Mouse (Mus musculus) right cerebral cortex, postnatal 25 days (tissue): ENCODE results near the gene Mif4gd.

Experiments used
- DNase-seq: peaks from one replicate; pipeline ENCODE4 v3.0.0; 2022

Gene Mif4gd

DNA sequence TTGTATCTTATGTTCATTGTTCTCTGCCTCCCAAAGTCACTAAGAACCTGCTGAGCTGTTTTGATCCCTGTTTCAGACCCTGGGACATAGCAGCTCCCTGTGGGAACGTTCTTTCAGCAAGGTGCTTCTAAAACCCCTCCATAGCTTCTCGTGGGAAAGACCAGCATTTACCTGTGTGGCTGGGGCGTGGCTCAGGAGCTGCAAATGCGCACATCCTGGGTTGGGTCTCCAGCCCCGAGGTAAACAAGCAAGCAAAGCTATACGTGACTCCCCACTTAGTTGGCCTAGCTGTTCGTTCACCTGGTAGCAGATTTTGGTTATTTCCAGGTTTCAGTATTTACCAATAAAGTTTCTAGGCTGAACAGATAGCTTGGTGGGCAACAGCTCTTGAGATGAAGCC is 19.5 kb upstream of the Mif4gd start:
- no peak for DNase-seq

DNA sequence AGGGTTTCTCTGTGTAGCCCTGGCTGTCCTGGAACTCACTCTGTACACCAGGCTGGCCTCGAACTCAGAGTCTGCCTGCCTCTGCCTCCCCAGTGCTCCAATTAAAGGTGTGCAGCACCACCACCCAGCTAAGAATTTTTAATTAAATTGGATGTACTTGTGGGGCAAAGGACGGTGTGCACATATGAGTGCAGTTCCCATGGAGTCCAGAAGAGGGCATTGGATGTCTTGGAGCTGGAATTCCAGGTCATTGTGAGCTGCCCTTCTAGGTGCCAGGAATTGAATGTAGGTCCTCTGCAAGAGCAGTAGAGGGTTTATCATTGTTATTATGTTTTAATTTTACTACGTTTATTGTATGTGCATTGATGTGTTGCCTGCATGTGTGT is 18.7 kb upstream of the Mif4gd start:
- DNase-seq, result no peak

DNA sequence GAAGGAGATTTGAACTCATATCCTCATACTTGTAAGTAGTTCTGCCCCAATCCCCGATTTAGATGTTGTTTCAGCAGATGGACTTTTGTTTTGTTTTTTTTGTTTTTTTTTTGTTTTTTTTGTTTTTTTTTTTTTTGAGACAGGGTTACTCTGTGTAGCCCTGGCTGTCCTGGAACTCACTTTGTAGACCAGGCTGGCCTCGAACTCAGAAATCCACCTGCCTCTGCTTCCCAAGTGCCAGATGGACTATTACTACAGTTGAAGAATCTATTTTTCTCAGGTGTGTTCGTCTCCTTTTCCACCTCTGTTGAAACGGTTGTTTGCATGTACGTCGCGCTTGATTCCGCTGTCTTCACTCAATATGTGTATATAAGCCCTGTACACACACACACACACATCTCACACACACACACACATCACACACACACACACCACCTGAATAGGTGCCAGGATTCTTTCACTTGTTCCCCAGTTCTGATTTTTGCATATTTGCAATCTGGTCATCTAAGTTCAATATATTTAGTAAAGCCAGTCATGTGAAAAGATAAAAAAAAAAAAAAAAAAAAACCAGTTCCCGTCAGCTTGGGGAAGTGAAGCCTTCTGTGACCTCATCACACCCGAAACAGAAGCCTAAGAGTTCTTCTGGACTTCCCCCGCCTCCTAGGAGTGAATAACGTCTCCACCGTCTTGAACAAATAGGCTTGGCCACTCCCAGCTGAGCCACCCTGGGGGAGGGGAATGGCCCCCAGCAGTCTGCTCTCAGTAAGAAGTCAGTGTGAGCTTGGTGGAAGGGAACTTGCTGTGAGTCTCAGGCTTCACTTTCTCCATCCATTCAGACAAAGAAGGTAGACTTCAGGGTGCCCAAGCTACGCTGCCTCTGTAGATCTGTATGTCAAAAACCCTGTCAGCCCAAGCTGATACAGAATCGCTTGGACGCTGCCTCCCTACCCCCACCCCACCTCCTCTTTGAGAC is 18.0 kb upstream of the Mif4gd start:
- DNase-seq, result no peak

DNA sequence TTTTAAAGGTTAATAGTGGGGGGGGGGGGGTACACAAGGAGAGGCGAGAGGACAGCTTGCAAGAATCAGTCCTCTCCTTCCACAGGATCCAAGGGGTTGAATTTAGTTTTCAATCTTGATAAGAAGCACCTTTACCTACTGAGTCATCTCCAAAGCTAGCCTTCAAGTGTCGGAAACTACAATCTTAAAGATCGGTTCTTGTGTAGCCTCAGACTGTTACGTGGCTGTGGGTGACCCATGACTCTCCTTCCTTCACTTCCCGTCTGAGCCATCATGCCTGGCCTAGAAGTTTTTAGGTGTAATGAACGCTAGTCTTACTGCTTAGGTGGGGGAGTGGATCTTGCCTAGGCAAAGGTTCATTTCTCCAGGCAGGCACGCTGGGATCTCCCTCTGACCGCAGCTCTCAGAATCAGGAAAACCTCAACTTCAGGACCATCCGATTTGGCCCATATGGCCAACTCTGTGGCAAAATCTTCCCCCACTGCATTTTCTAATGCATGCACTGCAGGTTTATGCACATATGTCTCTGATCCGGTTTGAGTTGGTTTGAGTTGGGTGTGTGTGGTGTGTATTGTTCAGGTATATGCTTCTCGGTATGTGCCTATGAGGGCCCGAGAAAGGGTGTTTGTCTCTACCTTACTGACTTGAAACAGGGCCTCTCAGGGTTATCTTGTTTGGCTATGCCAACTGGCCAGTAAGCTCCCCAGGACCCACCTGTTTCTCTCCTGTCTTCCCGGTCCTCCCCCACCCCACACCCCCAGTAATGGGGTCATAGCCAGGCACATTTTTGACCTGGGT is 17.2 kb upstream of the Mif4gd start:
- no peak for DNase-seq

DNA sequence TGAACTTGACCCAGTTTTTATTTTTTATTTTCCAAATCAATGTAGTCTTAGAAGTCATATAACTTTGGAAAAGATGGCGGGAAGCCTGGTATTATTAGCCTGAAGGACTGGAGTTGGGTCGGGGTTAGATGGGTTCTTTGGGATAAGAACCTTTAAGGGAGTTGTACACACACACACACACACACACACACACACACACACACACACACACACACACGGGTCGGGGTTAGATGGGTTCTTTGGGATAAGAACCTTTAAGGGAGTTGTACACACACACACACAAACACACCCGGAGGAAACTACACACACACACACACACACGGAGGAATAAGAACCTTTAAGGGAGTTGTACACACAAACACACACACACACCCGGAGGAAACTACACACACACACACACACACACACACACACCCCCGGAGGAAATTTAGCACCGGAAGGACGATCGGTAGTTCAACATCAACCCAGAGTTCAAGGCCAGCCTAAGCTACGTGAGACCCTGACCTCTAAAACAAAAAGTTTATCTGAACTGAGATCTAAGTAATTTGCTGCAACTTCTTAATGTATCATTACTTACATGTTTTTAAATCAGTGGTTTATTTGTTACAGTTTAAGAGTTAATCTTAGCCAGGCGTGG is 15.8 kb upstream of the Mif4gd start:
- no peak for DNase-seq

DNA sequence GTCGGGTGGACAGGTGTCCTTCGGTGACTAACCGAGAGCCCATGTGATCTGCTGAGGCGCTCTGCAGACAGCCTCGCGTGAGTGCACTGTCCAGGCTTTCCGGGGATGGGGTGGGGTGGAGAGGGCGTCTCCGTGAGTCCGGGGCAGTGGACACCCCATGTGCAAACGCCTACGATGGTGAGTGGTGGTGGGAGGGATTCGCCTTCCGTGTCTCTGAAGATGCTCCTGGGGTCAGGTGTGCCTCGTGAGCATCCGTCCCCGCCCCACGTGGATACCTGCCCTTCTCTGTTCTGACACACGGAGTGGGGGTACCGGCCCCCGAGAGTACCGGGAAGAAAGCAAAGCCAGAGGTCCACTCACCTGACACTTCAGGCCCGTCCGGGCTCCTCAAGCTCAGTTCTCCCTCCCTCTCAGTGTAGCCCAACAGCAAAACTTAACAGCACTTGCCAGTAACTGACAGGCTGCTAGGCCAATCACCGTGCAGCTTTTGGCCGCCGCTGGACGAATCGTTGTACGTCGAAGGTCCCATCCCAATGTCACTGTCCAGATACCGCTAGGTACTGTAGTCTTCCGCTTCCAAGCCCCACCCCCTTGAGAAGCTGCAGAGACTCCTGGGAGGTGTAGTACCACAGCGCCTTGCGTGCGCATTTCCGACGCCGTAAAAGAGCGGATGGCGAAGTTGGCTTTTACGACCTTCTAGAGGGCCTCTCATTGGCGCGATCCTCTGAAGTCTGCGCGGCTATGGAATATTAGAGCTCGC is 15.1 kb upstream of the Mif4gd start, which contains the start of gene Slc25a19:
Slc25a19 (minus strand) TSS at position 591 of the 760 bp plus-strand sequence.
- peak; percentile 99 for DNase-seq

DNA sequence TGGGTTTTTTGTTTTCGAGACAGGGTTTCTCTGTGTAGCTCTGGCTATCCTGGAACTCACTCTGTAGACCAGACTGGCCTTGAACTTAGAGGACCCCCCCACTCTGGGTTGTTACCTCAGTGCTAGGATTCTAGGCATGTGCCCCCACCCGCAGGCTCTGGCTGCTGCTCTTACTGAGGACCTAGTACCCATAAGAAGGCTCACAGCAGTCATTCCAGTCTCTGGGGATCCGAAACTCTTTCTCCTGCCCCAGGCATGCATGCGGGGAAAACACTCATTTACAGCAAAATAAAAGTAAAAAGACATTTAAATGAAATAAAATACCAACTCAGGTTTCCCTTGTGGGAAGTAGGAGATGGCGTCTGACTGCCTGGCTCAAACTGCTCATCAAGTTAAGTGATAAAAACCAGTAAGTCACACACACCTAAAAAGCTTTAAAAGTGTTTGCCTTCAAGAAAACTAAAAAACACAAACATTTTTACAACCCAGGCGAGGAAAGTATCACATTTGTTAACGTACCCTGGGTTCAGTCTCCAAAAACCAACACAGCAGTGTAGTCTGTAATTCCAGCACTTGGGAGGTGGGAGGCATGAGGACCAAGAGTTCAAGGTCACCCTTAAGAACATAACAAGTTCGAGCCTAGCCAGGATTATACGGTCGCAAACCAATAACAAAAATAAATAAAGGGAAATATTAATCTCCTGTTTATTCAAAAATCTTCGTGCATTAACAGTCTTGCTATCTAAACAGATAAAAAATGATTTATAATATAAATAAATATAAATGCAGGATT is 14.3 kb upstream of the Mif4gd start:
- DNase-seq, result no peak

DNA sequence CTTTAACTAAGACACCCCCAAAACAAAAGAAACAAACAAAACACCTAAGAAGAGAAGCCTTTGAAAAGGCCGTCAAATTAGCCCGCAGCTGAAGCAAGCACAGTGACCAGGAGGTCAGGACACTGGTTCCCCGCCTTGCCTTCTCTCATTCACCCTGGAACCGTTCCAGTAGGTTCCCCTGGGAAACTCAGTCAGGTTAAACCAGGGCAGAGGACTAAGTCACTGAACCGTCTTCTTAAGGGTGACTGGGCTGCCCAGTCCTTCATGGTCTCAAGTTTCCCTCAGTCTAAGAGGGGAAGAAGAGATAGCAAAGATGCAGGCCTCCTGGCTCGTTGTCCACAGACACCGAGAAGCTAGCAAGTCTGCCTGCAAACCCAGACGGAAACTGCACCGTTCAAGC is 13.1 kb upstream of the Mif4gd start:
- DNase-seq, result no peak

DNA sequence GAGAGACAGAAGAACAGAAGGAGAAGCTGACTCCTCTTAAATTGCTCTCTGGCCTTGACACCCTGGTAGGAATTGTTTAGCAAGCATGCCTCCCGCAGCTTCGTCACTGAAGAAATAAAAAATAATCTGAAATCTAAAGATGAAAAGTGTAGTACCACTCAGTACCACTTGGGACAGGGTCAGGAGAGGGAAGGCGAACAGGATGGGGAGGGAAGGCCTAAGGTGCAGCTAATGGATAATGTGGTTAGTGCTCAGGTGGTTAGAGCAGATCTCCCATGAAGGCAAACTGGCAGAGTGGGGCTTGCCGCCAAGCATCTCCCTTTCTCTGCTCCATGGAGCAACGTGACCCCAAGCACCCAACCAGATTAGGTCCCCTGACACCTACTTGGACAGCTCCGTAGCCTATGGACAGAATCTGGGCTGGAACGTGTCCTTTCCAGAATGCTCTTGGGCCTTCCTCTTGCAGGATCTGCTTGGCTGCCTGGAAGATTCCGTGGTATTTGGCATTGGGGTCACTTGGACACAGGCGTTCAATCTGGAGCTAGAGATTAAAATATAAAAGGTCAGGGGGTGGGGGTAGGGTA is 10.8 kb upstream of the Mif4gd start:
- DNase-seq, result no peak

DNA sequence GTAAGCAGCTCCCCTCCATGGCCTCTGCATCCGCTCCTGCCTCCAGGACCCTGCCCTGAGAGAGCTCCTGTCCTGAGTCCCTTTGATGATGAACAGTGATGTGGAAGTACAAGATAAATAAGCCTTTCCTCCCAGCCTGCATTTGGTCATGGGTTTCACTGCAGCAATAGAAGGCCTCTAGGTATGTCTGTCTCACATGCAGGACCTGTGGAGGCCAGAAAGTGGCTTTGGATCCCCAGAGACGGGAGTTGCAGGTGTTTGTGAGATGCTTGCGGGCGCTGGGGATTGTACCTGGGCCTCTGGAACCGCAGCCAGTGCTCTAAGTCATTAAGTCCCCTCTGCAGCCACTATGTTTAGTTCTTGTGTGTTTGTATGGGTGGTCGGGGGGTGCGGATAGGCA is 7.2 kb upstream of the Mif4gd start:
- DNase-seq, result no peak

DNA sequence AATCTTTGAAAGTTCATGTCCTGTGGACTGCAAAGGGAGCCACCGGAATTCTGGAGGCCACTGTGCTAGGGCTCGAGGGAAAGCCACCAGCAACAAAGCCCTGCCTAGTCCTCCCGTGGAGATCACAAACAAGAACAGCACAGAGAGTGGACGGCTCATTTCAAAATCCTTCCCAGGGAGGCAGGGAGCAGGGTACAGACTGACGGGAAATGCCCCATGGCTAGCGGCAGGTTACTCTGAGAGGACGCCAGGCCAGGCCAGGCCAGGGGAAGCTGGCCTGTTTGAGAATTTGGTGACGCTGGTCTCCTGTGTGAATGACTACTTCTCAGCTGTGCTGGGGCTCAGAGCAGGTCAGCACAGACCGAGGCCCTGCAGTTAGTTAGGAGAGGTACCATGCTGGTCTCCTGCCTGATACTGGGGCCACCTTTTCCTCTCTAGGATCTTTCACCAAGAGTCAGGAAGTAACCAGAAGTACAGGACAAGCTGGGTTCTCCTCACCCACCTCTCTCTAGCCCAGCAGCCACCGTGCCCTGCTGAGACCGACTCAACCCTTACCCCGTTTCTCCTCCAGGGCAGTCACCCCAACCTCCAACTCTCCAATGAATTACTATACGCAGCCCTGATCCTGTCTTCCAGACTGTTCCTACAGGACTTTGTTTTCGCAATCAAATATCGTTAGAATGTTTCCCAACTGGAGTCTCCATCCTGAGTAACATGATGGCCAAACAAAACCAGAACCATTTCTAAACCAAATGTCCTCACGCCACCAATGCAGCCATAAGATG is 6.2 kb upstream of the Mif4gd start:
- no peak for DNase-seq

DNA sequence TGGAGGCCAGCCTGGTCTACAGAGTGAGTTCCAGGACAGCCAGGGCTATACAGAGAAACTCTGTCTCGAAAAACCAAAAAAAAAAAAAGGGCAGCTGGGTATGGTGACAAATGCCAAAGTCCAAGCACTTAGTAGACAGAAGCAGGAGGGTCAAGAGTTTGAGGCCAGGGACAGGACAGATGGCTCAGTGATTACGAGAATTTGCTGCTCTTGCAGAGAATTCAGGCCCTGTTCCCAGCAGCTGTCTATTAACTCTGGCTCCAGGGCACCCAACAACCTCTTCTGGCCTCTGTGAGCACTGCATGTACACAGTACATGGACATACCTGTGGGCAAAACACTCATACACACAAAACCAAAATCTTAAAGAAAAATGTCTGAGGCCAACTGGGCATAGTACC is 5.2 kb upstream of the Mif4gd start:
- DNase-seq, result no peak

DNA sequence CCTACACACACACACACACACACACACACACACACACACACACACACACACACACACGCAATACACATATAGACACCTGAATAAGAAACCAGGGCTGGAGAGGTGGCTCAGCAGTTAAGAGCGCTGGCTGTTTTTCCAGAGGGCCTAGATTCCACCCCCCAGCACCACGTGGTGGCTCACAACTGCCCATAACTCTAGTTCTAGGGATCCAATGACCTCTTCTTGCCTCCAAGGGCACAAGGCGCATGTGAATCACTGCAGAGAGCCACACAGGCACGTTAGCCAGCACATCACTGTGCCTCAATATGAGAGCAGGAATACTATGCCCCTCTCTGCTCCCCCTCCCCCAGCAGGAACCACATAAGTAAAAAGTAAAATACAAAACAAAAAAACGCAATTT is 4.1 kb upstream of the Mif4gd start:
- no peak for DNase-seq

DNA sequence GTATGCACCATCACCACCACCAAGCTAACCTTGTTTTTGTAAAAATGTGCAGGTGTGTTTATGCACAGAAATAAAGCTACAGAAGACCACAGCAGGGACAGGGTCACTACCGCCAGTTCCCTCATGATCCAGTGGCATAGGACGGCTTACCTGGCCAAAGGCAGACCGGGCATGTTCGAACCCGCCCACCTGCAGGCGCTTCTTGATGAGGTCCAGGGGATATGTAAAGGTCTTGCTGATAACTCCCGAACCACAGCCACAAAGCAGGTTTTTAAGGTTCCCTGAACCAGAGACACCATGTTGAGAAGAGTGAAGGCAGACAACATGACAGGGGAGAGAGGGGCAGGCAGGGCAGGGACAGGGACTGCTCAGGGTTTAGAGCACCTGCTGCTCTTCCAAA is 3.6 kb upstream of the Mif4gd start:
- DNase-seq, result no peak

DNA sequence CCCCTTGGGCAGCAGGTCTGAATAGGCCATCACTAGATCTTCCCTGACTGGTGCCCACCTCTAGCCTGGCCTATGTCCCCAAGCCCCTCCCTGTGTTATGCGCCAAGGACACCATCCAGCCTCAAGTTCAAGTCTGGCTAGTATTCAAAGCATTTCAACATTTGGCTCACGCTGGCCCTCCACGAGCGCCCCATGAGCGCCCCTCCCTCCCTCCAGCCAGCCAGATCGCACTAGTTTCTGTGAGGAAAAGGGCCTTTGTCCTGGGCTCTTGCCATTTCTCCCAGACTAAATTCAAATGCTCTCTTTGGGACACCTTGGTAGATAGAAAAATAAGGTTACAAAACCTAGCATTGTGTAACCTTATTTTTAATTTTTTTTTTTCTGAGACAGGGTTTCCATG is 3.1 kb upstream of the Mif4gd start:
- DNase-seq, result no peak

DNA sequence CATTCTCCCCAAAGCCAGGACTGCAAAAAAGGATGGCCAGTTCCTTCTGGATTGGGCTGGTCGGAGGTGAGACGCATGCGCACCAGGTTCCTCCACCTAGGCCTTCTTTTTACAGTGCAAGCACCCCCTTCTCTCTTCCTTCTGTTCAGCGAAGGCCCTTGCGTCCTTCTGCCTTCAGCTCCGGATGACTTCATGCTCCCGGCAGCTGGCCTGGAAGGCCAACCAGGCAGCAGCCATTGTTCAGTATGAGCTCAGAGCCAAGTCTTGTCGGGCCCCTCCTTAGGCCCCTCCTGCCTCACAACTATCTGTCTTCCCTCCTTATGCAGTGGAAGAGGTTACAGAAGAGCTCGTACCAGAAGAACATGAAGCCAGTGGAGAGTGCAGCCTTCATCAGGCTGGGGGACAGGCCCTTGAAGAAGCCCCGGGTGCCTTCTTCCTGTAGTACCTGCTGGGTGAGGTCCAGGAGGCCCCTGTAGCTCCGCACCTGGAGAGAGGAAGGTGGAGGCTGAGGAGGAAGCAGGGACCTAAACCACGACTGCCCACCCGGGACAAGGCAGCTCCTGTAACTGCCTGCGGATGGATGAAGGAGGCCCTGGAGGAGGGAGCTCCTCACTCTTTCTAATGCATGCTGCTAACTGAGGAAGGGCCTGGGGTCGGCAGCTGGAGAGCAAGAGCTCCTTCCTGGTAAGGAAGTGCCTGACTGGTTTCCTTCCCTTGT is 2.5 kb upstream of the Mif4gd start:
- DNase-seq, result no peak

DNA sequence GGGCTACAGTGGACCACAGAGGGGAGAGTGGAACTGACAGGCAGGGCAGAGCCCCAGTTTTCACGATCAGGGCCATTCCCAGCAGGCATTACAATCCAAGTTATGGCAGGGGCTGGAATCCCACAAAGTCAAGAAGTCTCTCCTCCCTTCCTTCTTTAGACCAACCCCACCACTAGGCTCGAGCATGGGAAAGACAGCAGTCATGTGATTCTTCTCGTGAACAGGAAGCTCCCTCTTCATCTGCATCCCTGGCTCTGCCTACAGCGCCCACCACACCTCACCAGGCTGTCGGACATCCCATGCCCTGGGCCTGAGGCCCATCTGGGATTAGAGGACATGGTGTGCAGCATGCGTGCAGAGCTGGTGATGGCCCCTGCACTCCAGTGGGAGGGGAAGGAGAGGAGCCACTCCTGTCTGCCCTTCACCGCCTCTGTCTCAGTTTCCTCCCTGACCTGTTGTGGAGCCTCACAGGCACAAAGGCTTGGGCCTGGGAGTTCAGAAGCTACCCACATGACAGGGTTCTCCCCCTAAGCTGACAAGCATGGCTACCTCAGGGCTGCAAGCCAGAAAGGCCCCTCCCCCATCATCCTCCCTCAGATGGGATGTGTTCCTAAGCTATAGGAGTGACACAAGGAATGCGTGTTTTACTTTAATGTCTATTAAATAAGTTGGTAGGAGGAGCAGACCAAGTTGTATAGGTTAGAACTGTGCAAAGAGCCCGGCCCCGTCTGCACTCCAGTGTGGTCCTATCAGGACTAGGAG is 1.8 kb upstream of the Mif4gd start:
- no peak for DNase-seq

DNA sequence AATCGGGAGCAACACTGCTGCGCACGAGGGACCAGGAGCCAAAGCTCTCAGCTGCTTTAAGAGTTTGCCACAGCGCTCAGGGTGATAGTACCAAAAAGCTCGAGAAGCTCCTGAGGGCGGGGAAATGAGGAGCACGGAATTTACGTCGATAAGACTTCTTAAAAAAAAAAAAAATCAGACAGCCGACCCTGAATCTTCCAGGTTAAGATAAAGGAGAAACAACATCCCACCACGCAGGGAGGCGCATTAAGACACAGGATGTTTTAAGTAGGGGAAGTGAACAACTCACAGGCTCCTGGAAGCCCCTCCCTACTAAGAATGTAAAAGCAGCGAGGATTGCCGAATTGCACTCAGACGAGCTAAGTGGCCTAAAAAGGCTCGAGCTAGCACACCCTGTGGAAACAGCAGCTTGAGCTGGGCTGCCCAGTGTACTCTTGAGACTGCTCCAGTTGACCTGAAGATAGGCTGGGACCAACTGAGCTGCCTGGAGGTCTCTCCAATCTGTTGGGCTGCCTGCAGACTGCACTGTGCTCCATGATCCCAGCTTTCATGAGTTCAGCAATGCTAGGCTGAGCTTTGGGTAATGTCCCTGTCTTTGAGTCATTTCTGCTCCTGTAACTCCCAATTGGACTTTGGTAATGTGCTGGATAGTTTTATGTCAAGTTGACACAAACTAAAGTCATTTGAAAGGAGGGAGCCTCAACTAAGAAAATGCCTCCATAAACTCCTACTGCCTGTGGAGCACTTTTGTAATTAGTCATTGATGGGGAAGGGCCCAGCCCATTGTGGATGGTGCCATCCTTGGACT is 573 bp upstream of the Mif4gd start:
- DNase-seq, result no peak
